Mouse (Mus musculus) embryo, embryonic 10 days (tissue): ENCODE data around the gene Lmf2.

Experiments
- DNase-seq: peaks from one replicate; pipeline ENCODE4 v3.0.0-alpha.2; 2015; ENCODE audit warnings: low spot score

Gene Lmf2

DNA sequence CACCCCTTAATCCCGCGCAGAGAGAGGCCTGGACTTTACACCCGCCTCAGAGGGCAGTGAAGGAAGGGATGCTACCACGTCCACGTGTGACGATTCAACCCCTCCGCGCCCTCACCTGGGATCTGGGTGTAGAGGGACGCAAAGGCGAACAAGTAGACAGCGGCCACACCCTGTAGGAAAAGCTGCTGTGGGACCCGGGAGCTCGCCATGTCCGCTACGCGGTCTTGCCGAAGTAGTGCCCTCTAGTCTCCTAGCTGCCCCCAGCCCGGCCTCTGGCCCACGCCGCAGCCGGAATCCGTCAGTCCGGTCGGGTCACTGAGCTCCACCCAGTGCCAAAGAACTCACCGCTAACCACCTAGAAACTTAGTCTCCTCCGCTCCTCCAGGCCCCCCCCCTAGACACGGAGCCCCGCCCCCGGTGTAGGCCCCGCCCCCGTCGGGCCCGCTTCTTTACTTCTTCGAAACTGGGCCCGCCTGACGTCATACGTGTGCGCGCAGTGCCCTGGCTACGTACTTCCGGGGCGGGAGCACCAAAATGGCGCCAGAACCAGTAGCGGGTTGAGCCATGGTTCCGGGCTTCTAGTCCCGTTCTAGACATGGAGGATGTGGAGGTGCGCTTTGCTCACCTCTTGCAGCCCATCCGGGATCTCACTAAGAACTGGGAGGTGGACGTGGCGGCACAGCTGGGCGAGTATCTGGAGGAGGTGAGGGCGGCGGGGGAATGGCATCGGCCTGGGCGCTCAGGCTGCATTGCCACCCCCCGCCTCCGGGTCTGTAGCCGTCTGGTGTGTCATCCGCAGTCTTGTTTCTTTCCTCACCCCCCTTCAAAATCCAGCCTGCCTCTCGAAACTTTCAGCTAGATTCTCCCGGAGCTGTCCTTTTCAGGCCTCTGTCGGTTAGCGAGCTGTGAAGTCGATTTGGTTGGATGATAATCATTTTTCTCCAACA, at the start of gene Lmf2, which contains the start of gene Ncaph2:
Lmf2 (minus strand) TSS at position 419 of the 947 bp plus-strand sequence.
Ncaph2 (plus strand) TSS at position 479 of the 947 bp plus-strand sequence.
- peak; percentile 99 for DNase-seq

GRCm38 (mm10) chr15:89404831-89405623, 49.6 kb upstream of the Lmf2 start:
- DNase-seq, result no peak

GRCm38 (mm10) chr15:89402471-89402870, 47.0 kb upstream of the Lmf2 start:
- no peak for DNase-seq

- no peak for DNase-seq
Measured at GRCm38 (mm10) chr15:89399716-89400115, 44.3 kb upstream of the Lmf2 start.

- no peak for DNase-seq
Measured at GRCm38 (mm10) chr15:89398146-89398545, 42.7 kb upstream of the Lmf2 start.

GRCm38 (mm10) chr15:89396883-89397282, 41.4 kb upstream of the Lmf2 start:
- DNase-seq, result no peak

GRCm38 (mm10) chr15:89390081-89390480, 34.6 kb upstream of the Lmf2 start:
- no peak for DNase-seq

- no peak for DNase-seq
Measured at GRCm38 (mm10) chr15:89387127-89387526, 31.7 kb upstream of the Lmf2 start.

DNA sequence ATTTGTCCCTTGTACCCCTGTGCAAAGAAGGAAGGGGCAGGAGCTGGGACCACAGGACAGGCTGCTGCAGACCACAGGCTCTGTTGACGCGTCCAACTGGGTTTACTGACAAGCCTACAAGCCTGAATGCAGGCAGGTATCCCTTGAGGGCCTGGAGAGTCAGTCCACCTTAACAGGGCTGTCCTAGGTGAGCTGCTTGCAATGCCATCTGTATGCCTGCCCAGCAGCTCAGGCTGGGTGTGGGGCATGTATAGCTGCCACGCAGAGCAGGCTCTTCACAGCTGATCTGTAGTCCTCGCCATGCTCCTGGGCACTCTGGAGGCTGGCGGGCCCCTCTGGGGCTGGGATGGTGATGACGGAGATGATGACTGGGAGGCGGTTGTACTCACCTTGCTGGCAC, 29.2 kb upstream of the Lmf2 start, which contains the start of gene Klhdc7b:
Klhdc7b (plus strand) TSS at position 301 of the 400 bp plus-strand sequence.
- DNase-seq, result no peak

GRCm38 (mm10) chr15:89379429-89379828, 24.0 kb upstream of the Lmf2 start:
- no peak for DNase-seq

- DNase-seq, result peak; percentile 53
Measured at GRCm38 (mm10) chr15:89378831-89379401, 23.5 kb upstream of the Lmf2 start, which contains the start of gene Odf3b. Gene Odf3b, minus strand, starts transcription at chr15:89379282.

GRCm38 (mm10) chr15:89377938-89378828, 22.7 kb upstream of the Lmf2 start:
- no peak for DNase-seq

GRCm38 (mm10) chr15:89377362-89377761, 21.9 kb upstream of the Lmf2 start:
- no peak for DNase-seq

DNA sequence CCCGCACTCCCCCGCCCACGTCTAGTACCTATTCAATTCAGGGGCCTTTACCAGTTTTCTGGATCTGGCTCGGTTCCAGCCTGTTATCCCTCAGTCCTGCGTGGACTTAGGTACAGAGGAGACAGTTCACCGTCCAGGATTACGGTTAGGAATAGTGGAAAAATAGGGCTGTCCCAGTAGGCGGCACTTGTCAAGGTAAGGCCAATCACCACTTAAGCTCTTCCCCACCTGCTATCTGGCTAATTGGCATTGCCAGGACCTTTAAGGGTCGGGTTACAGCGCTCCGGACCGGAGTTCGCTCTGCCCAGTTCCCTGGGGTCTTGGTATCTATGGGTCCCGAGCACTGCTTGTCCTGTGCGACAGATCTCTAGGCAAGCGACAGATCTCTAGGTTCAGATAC, 21.5 kb upstream of the Lmf2 start, which contains the start of gene Tymp:
Tymp (minus strand) TSS at position 83 of the 400 bp plus-strand sequence.
- no peak for DNase-seq

DNA sequence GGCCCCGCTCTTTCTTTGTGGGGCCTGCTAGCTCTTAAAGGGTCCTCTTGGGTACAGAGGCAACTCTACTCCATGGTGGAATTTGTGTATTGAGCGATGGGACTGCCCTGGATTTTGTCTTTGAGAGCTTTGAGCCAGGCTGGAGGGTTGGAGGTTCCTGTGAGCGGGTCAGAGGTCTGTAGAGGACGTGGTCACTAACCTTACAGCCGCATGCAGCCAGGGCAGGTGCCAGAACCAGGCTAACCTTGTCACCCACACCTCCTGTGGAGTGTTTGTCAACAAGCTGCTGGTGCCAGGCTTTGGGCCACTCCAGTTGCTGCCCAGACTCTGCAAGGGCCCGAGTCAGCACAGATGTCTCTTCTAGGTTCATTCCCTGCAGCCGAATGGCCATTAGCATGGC, 20.6 kb upstream of the Lmf2 start:
- DNase-seq, result no peak

DNA sequence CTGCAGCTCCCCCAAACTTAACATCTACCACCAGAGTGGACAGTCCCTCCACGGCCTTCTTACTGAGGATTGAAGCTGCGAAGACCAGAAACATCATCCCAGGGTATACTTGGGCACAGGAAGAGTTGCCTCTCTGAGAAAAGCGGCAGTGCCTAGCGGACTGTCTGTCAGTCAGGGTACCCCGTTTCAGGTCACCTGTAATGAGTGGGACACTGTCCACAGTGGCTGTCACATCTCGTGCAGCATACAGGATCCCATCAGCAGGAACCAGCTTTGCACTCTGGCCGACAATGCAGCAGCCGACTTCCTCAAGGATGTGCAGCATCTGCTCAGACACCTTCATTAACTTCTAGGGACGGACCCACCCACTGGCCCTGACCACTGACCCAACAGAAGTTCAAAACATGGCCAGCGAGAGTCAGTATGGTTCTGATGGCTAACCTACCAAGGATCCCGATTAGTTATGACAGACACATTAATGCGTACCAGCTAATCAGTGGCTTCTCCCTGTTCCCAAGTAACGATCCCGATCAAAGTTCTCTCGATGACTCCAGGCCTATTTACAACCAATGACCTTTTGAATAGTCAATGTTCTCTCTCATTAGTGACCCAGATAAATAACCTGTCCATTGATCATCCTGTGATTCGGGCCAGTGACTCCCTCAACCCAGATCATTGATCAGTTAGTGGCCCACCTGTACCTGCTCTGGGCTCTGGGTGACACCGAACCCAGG, 19.5 kb upstream of the Lmf2 start:
- DNase-seq, result no peak

GRCm38 (mm10) chr15:89374340-89374739, 18.9 kb upstream of the Lmf2 start:
- no peak for DNase-seq

DNA sequence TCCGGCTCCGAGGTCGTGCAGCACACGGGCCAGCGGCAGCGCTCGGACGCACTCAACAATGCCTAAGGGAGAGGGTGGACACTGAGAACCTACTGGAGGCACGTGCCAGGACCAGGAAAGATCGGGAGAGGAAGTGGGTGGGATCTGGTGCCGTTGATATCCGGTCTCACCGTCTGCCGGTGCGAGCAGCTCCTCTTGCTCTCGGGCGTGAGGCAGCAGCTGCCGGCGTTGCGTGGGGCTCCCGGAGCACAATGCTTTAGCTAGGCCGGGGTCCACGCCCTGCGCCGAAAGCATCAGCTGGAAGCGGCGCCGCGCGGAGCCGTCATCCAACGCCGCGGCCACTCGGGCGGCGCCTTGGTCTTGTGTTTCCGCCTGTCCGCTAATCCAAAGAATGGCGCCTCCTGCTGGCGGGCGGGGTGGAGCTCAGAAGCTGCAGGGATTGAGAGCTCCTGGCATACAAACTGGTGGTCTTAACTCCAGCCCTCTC, 18.3 kb upstream of the Lmf2 start, which contains the start of gene Sco2:
Sco2 (minus strand) TSS at position 85 of the 487 bp plus-strand sequence.
- DNase-seq, result peak; percentile 91

- DNase-seq, result peak; percentile 89
Measured at GRCm38 (mm10) chr15:89373027-89373761, 17.7 kb upstream of the Lmf2 start.
